12 mouse cellular contexts compared by ENCODE assay signal in the genomic region with DNA sequence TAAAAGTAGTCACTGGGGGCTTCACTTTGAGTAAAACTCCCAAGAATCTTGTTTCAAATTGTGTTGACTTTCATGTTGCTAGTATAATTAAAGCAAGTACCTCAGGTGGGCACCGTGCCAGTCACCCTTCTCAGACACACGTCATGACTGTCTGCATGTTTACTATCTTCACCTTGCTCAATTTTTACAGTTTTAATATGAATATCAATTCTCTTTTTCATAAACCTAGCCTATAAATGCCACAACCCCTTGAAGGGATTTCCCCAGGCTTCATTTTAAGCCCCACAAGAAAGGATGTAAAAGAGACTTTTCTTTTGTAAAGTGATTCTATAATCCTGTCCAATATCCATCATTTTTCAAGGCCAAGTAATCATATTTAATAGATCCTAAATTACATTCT.
"Had no signal": no experiment of that assay in that cellular context is flagged by ENCODE, and none has a peak within 500 bp of the region (broad histone marks: within the 10 kb centered on the region; RNA-seq: fewer than 3 reads in every experiment).

No protein-coding gene starts in this region.

- ATAC-seq: liver, embryonic 12.5 days; midbrain, embryonic 15.5 days had no signal

- DNase-seq: kidney, adult 2 months; kidney, postnatal 36 days; layer of hippocampus, postnatal 36 days; liver; lung, adult 18-20 months; lung, postnatal 10 days; lung, postnatal 36 days; right cerebral cortex, adult 18-20 months; right cerebral cortex, postnatal 14 days; thymus, postnatal 36 days had no signal
